Mouse (Mus musculus): Measurements from ENCODE around the gene Cd177. TPM values are rescaled to one million over a fixed set of nuclear protein-coding genes. Genes with fewer than 3 reads are reported as not detected.
"Not testable (repeated sequence)": the region's sequence is repeated elsewhere in the genome, so short reads cannot be mapped to it uniquely, and the experiment has no call there.

Cd177 gene
- polyA plus RNA-seq (2012; rRNA removed) = 2.9 and 3.0 TPM in 2 replicates

DNA sequence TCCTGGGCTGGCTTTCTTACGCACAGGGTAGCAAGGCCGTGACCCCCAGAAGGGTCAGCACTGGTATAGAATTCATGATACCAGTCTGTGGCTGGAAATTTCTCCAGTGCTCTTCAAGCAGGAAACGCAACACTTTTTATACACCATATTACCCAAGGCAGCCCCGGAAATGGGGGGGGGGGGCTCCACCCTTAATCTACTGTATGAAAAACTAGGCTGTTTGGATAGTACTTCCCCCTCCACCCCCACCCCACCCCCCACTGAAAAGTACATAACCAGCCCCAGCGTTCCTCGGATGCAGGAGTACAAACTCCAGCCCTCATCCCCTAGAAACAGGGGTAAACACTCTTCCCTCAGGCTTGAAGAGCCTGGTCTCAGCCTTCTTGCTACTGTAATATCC, at the start of gene Cd177:
Cd177 (minus strand) TSS at position 101 of the 400 bp plus-strand sequence.
- Histone ChIP-seq H3K4me3 (ENCODE audit: control insufficient read depth, insufficient read depth, low read length) (no peak within 1 kb of the TSS), H3K27ac (ENCODE audit: control insufficient read depth, insufficient read depth, low read length) (no peak within 1 kb of the TSS), H3K27me3 (ENCODE audit: control insufficient read depth, insufficient read depth, low read length) (no peaks in the 10 kb centered on the region), H3K4me1 (replicated peaks; ENCODE audit: control insufficient read depth, insufficient read depth, low read length) (no peaks in the 10 kb centered on the region), H3K36me3 (ENCODE audit: control insufficient read depth, insufficient read depth, low read length) (no peaks in the 10 kb centered on the region)
- WGBS = 90% methylated on average over 6 of the region's 6 CpGs
- no peak for TF ChIP-seq CTCF (IDR thresholded peaks at IDR 0.05; ENCODE audit: borderline replicate concordance, control insufficient read depth, extremely low read depth, insufficient read depth, low read length, poor library complexity)
- no peak for TF ChIP-seq POLR2A (IDR thresholded peaks at IDR 0.05; ENCODE audit: control insufficient read depth, extremely low read depth, insufficient read depth, low read length, poor library complexity)
- no peak for DNase-seq

DNA sequence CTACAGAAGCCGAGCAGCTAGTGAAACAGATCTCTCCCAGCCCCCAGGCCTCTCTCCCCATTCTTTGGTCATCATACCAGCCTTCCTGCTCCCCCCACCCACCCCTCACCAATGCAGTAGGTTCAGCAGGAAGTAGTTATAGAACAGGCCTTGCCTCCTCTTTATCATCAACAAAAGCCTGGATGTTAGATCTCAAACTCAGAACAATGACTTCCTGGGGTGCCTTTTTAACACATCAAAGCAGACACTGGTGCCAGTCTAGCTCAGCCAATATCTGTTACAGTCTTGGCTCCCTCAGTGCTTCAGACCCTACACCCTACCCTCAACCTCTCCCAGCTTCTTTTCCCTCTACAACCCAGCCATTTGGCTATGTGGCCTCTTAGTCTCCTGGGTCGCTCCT, 48.9 kb upstream of the Cd177 start:
- Histone ChIP-seq H3K27me3 (ENCODE audit: control insufficient read depth, insufficient read depth, low read length) (no peaks in the 10 kb centered on the region), H3K36me3 (ENCODE audit: control insufficient read depth, insufficient read depth, low read length) (no peaks in the 10 kb centered on the region), H3K4me3 (ENCODE audit: control insufficient read depth, insufficient read depth, low read length) (no peak overlapping the region), H3K27ac (ENCODE audit: control insufficient read depth, insufficient read depth, low read length) (no peak overlapping the region), H3K4me1 (replicated peaks; ENCODE audit: control insufficient read depth, insufficient read depth, low read length) (peaks cover 5% of the 10 kb centered on the region)
- TF ChIP-seq CTCF (IDR thresholded peaks at IDR 0.05; ENCODE audit: borderline replicate concordance, control insufficient read depth, extremely low read depth, insufficient read depth, low read length, poor library complexity) (no peak), POLR2A (IDR thresholded peaks at IDR 0.05; ENCODE audit: control insufficient read depth, extremely low read depth, insufficient read depth, low read length, poor library complexity) (no peak)
- 93% methylated on average over 2 of the region's 2 CpGs for WGBS
- no peak for DNase-seq

DNA sequence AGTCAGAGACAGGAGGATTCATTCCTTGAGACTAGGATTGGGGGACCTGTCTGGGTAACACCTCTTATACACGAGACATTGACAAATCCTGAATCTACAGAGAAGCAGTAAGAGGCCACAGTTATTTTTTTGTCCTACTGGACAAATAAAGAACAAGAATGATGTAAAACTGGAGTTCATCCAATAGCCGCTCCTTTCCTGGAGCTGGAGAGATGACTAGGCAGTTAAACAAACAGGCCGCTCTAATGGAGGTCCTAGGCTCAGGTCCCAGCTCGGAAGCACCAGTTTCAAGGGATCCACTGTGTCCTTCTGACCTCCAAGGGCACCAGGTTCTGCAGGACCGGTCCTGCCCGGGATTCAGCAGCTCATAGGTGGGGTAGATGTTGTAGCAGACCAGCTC, 44.7 kb upstream of the Cd177 start:
- no peak overlapping the region for H3K27ac ChIP-seq (ENCODE audit: control insufficient read depth, insufficient read depth, low read length)
- no peak overlapping the region for H3K4me3 ChIP-seq (ENCODE audit: control insufficient read depth, insufficient read depth, low read length)
- no peak for DNase-seq
- TF ChIP-seq POLR2A (IDR thresholded peaks at IDR 0.05; ENCODE audit: control insufficient read depth, extremely low read depth, insufficient read depth, low read length, poor library complexity) (no peak), CTCF (IDR thresholded peaks at IDR 0.05; ENCODE audit: borderline replicate concordance, control insufficient read depth, extremely low read depth, insufficient read depth, low read length, poor library complexity) (no peak)
- H3K27me3 ChIP-seq (ENCODE audit: control insufficient read depth, insufficient read depth, low read length) = no peaks in the 10 kb centered on the region
- WGBS = 84% methylated on average over 6 of the region's 6 CpGs
- peaks cover 5% of the 10 kb centered on the region for H3K4me1 ChIP-seq (replicated peaks; ENCODE audit: control insufficient read depth, insufficient read depth, low read length)
- no peaks in the 10 kb centered on the region for H3K36me3 ChIP-seq (ENCODE audit: control insufficient read depth, insufficient read depth, low read length)

DNA sequence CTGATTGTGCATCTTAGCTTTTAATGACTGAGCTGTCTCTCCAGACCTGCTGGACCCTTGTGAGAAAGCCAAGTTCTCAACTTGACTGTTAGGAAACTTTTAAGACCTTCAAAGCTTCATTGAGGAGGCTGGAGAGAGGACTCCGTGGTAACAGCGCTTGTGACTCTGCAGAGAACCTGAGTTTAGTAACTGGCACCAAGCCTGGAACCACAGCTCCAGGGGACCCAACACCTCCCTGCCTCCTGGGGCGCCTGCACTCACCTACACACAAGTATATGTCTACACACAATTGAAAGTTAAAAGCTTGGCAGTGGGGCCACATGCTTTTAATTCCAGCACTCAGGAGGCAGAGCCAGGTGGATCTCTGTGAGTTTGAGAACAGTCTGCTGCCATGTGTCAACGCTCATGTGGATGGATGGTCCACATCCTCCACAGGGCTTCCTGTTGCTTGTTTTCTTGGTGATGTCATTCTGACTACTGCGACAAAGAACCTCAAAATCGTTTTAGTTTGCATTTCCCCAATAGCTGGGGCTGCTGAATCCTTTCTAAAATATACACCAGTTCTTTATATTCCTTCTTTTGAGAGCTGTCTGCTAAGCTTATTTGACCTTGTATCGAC, 42.1 kb upstream of the Cd177 start:
- Histone ChIP-seq H3K27me3 (ENCODE audit: control insufficient read depth, insufficient read depth, low read length) (no peaks in the 10 kb centered on the region), H3K27ac (ENCODE audit: control insufficient read depth, insufficient read depth, low read length) (no peak overlapping the region), H3K36me3 (ENCODE audit: control insufficient read depth, insufficient read depth, low read length) (no peaks in the 10 kb centered on the region), H3K4me3 (ENCODE audit: control insufficient read depth, insufficient read depth, low read length) (no peak overlapping the region), H3K4me1 (replicated peaks; ENCODE audit: control insufficient read depth, insufficient read depth, low read length) (no peaks in the 10 kb centered on the region)
- DNase-seq = no peak
- TF ChIP-seq POLR2A (IDR thresholded peaks at IDR 0.05; ENCODE audit: control insufficient read depth, extremely low read depth, insufficient read depth, low read length, poor library complexity) (no peak), CTCF (IDR thresholded peaks at IDR 0.05; ENCODE audit: borderline replicate concordance, control insufficient read depth, extremely low read depth, insufficient read depth, low read length, poor library complexity) (no peak)
- WGBS = 20% methylated on average over 7 of the region's 7 CpGs

DNA sequence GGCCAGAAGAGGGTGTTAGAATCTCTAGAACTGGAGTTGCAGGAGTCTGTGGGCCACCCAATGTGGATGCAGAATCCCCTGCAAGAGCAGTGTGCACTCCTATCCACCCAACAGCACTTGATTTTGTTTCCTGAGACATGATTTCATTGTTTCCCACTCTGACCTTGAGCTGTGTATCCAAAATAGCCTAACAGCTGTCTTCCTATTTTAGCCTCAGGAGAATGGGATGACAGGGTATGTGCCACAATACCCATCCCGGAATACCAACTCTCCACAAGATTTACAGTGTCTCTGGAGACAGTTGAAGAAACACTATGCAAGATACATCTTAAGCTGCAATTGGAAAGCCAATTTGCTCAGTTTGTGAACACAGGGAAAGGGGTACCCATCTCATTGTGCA, 37.8 kb upstream of the Cd177 start:
- Histone ChIP-seq H3K4me3 (ENCODE audit: control insufficient read depth, insufficient read depth, low read length) (no peak overlapping the region), H3K4me1 (replicated peaks; ENCODE audit: control insufficient read depth, insufficient read depth, low read length) (no peaks in the 10 kb centered on the region)
- 95% methylated on average over 1 of the region's 1 CpGs for WGBS

DNA sequence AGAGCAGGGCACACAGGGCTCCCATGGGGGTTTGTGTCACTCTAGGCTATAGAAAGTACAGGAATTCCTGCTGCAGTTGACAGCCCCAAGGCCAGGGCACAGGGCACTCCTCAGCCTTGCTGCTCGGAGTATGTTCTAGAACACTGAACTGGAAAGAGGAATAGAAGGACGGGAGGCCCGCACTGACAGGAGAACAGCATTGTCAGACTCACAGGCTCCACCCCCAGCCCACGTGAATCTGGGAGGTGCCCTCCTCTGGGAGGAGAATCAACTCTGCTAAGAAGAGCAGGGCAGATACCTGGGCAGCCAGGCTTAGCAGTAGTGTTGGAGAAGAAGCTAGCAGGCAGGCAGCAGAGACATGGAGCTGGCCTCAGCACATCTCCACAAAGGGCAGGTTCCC, 16.8 kb upstream of the Cd177 start, which contains the start of gene Ceacam10:
Ceacam10 (plus strand) TSS at position 289 of the 400 bp plus-strand sequence.
- not testable (repeated sequence) for H3K36me3 ChIP-seq (ENCODE audit: control insufficient read depth, insufficient read depth, low read length); H3K27ac ChIP-seq (ENCODE audit: control insufficient read depth, insufficient read depth, low read length); DNase-seq; H3K4me3 ChIP-seq (ENCODE audit: control insufficient read depth, insufficient read depth, low read length); H3K27me3 ChIP-seq (ENCODE audit: control insufficient read depth, insufficient read depth, low read length); H3K4me1 ChIP-seq (replicated peaks; ENCODE audit: control insufficient read depth, insufficient read depth, low read length)
- 30% methylated on average over 4 of the region's 4 CpGs for WGBS

More for the DNA sequence above, 37.8 kb upstream of the Cd177 start:
- DNase-seq = no peak
- TF ChIP-seq CTCF (IDR thresholded peaks at IDR 0.05; ENCODE audit: borderline replicate concordance, control insufficient read depth, extremely low read depth, insufficient read depth, low read length, poor library complexity) (no peak), POLR2A (IDR thresholded peaks at IDR 0.05; ENCODE audit: control insufficient read depth, extremely low read depth, insufficient read depth, low read length, poor library complexity) (no peak)
- H3K27ac ChIP-seq (ENCODE audit: control insufficient read depth, insufficient read depth, low read length) = no peak overlapping the region
- no peaks in the 10 kb centered on the region for H3K27me3 ChIP-seq (ENCODE audit: control insufficient read depth, insufficient read depth, low read length)
- no peaks in the 10 kb centered on the region for H3K36me3 ChIP-seq (ENCODE audit: control insufficient read depth, insufficient read depth, low read length)

DNA sequence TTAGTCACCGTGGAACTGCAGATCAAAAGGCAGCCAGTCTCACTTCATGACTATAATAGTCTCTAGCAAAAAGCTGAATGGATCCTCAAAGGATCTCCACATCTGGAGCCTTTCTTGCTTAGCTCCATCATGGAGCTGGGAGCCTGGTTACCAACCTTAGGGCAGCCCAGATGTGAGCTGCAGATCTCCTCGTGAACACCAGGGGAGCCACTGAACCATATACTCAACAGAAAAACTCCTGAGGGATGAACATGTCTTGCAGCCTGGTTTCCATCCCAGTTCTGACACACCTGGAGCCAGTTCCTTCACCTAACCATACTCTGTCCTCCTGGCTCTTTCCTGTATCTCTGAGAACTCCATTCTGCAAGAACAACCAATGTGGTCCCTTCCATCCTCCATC, 16.0 kb upstream of the Cd177 start:
- H3K27ac ChIP-seq (ENCODE audit: control insufficient read depth, insufficient read depth, low read length) = no peak overlapping the region
- 92% methylated on average over 2 of the region's 2 CpGs for WGBS
- TF ChIP-seq CTCF (IDR thresholded peaks at IDR 0.05; ENCODE audit: borderline replicate concordance, control insufficient read depth, extremely low read depth, insufficient read depth, low read length, poor library complexity) (no peak), POLR2A (IDR thresholded peaks at IDR 0.05; ENCODE audit: control insufficient read depth, extremely low read depth, insufficient read depth, low read length, poor library complexity) (no peak)
- no peak for DNase-seq
- H3K27me3 ChIP-seq (ENCODE audit: control insufficient read depth, insufficient read depth, low read length) = no peaks in the 10 kb centered on the region
- no peaks in the 10 kb centered on the region for H3K4me1 ChIP-seq (replicated peaks; ENCODE audit: control insufficient read depth, insufficient read depth, low read length)
- no peaks in the 10 kb centered on the region for H3K36me3 ChIP-seq (ENCODE audit: control insufficient read depth, insufficient read depth, low read length)
- no peak overlapping the region for H3K4me3 ChIP-seq (ENCODE audit: control insufficient read depth, insufficient read depth, low read length)

Measured in thymus, adult 2 months (tissue).